Mouse (Mus musculus) gastrocnemius, adult 2 months (tissue): ENCODE results near the gene Ifna7. TPM values are rescaled to one million over a fixed set of nuclear protein-coding genes. Genes with fewer than 3 reads are reported as not detected.
A peak's percentile ranks its signal among the peaks of the same experiment; 100 is the strongest.
"Not testable (repeated sequence)": the region's sequence is repeated elsewhere in the genome, so short reads cannot be mapped to it uniquely, and the experiment has no call there.

ENCODE experiments used
- DNase-seq: peaks from one replicate; pipeline ENCODE4 v3.0.0; 2022
- H3K27ac ChIP-seq: fragments of 200-600 bp; 2 replicates; pipeline ENCODE4 v1.8.1; 2022; ENCODE audit warnings: mild to moderate bottlenecking
- H3K4me3 ChIP-seq: fragments of 200-600 bp; 2 replicates; pipeline ENCODE4 v1.8.1; 2022; ENCODE audit warnings: mild to moderate bottlenecking, moderate library complexity
- CTCF ChIP-seq: fragments of 200-600 bp; IDR thresholded peaks from 2 replicates; pipeline ENCODE4 v1.8.1; 2022; ENCODE audit warnings: antibody characterized with exemption, mild to moderate bottlenecking, moderate library complexity
- intact Hi-C: fragments of 180-260 bp; cut with DNase I; formaldehyde crosslinking; loops from one replicate; pipeline ENCODE4 v1.15.1; 2025
- total RNA-seq, 2 experiments: library from RNA; stranded (reverse); gene quantifications; 2 replicates each; pipeline ENCODE4 v1.2.3; 2021

Gene Ifna7
- total RNA-seq, 2 experiments from 2014 or later: not detected

GRCm38 (mm10) chr4:88805761-88806160 is 10.3 kb upstream of the Ifna7 start:
- peak; percentile 30 for TF ChIP-seq CTCF
- H3K27ac ChIP-seq, intact Hi-C loops: not testable (repeated sequence)
- 0 out of 2 replicates have a peak overlapping the region, but pooled peaks have one; percentile 46 for H3K4me3 ChIP-seq
- peak; percentile 60 for DNase-seq

DNA sequence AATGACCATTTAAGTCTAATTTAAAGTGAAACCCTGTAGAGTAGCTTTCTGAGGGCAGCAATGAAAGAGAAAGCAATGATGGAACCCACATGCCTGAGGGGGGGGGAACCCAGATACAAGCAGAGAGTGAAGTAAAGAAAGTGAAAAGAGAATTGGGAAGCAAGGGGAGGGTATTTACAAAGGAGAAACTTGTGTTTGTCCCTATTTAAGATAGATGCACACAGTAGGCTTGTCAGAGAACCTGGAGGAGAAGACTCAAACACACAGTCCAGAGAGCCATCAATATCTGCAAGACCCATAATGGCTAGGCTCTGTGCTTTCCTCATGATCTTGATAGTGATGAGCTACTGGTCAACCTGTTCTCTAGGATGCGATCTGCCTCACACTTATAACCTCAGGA is 3.6 kb downstream of the Ifna7 start, which contains the start of gene Ifna11:
Gene Ifna11 (plus strand): TSS at position 301 of the 400 bp plus-strand sequence.
- Histone ChIP-seq H3K4me3 (no peak within 1 kb of the TSS), H3K27ac (no peak within 1 kb of the TSS)
- TF ChIP-seq CTCF: no peak
- DNase-seq: no peak
- intact Hi-C loops: no loop called here

DNA sequence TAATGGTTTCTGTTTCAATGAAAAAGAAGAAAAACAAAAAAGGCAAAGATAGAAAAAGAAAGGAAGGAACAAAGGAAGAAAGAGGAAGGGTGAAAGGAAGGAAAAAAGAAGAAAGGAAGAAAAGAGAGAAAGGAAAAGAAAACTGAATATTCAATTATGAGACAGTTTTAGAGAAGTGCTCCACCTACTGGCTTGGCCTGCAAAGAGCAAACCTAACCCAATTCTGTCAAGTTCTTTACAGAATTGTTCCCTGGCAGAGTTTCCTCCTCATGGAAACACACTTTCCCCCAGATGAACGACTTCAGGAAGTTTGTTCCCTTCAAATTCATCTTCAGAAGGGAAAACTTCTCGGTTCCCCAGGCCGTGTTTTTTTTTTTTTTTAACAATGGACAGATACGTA is 7.0 kb downstream of the Ifna7 start:
- TF ChIP-seq CTCF: peak; percentile 49
- no peak for DNase-seq
- Histone ChIP-seq H3K4me3 (no peak overlapping the region), H3K27ac (no peak overlapping the region)
- intact Hi-C loops: no loop called here

DNA sequence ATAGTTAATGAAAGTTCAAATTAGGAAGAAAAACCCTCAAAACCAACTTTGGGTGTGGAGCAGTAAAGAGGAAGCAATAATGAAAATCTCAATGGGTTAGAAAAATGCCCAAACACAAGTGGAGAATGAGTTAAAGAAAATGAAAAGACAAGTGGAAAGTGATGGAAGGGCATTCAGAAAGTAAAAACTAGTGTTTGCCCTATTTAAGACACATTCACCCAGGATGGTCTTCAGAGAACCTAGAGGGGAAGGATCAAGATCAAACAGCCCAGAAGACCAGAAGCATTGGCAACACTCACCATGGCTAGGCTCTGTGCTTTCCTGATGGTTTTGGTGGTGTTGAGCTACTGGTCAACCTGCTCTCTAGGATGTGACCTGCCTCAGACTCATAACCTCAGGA is 11.1 kb downstream of the Ifna7 start, which contains the start of gene Ifna6:
Gene Ifna6 (plus strand): TSS at position 301 of the 400 bp plus-strand sequence.
- not testable (repeated sequence) for H3K27ac ChIP-seq, DNase-seq, H3K4me3 ChIP-seq
- intact Hi-C loops: loop anchor here (5.0 kb wide), 1 partner anchor 255 kb away; the partner anchor contains the start of gene Ifna14

GRCm38 (mm10) chr4:88830523-88830922 is 14.5 kb downstream of the Ifna7 start:
- no peak for DNase-seq
- intact Hi-C loops: no loop called here
- Histone ChIP-seq H3K4me3 (no peak overlapping the region), H3K27ac (no peak overlapping the region)
- peak; percentile 57 for TF ChIP-seq CTCF

GRCm38 (mm10) chr4:88835225-88835624 is 19.2 kb downstream of the Ifna7 start, which contains the start of gene Ifna5:
Ifna5 (plus strand) TSS chr4:88835525.
- DNase-seq, H3K4me3 ChIP-seq, intact Hi-C loops, H3K27ac ChIP-seq: not testable (repeated sequence)

DNA sequence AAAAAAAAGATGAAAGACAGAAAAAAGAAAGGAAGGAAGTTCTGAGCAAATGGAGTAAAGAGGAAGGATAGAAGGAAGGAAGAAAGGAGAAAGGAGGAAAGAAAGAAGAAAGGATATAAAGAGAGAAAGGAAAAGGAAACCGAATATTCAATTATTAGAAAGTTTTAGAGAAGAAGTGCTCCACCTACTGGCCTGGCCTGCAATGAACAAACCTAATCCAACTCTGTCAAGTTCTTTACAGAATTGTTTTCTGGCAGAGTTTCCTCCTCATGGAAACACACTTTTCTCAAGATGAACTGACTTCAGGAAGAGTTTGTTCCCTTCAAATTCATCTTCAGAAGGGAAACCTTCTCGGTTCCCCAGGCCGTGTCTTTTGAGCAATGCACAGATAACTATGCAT is 22.8 kb downstream of the Ifna7 start:
- TF ChIP-seq CTCF: peak; percentile 57
- intact Hi-C loops: no loop called here
- Histone ChIP-seq H3K4me3 (no peak overlapping the region), H3K27ac (no peak overlapping the region)
- DNase-seq: no peak

GRCm38 (mm10) chr4:88840058-88840457 is 24.0 kb downstream of the Ifna7 start:
- DNase-seq: no peak
- Histone ChIP-seq H3K27ac (no peak overlapping the region), H3K4me3 (no peak overlapping the region)
- TF ChIP-seq CTCF: no peak
- intact Hi-C loops: no loop called here

DNA sequence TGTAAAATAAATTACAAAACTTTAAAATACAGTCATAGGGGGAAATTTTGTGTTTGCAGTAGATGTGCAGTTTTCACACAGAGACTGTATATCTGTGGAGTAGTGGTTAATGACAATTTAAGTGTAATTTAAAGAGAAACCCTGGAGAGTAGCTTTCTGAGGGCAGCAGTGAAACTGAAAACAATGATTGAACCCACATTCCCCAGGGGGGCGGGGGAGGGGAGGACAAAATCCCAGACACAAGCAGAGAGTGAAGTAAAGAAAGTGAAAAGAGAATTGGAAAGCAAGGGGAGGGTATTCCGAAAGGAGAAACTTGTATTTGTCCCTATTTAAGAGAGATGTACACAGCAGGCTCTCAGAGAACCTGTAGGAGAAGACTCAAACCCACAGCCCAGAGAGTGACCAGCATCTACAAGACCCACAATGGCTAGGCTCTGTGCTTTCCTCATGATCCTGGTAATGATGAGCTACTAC is 25.4 kb downstream of the Ifna7 start, which contains the start of gene Ifna4:
Gene Ifna4 (plus strand): TSS at position 424 of the 474 bp plus-strand sequence.
- Histone ChIP-seq H3K4me3 (no peak within 1 kb of the TSS), H3K27ac (no peak within 1 kb of the TSS)
- DNase-seq: no peak
- TF ChIP-seq CTCF: no peak
- intact Hi-C loops: no loop called here

- Histone ChIP-seq H3K27ac (no peak overlapping the region), H3K4me3 (no peak overlapping the region)
- no peak for DNase-seq
- intact Hi-C loops: no loop called here
- TF ChIP-seq CTCF: peak; percentile 11; the same call in 1 of the 2 replicates
Observed at GRCm38 (mm10) chr4:88845334-88845733, 29.3 kb downstream of the Ifna7 start.

DNA sequence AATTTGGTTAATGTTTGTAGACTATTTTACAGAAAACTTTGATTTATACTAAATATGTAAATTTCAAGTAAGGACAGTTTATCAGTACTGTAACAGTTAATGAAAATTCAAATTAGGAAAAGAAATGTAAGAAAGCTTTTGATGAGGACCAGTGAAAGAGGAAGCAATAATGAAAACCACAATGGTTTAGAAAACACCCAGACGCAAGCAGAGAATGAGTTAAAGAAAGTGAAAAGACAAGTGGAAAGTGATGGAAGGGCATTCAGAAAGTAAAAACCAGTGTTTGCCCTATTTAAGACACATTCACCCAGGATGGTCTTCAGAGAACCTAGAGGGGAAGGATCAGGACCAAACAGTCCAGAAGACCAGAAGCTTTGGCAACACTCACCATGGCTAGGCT is 33.7 kb downstream of the Ifna7 start, which contains the start of gene Ifna1:
Gene Ifna1 (plus strand): TSS at position 390 of the 400 bp plus-strand sequence.
- Histone ChIP-seq H3K4me3 (no peak within 1 kb of the TSS), H3K27ac (no peak within 1 kb of the TSS)
- TF ChIP-seq CTCF: no peak
- no peak for DNase-seq
- intact Hi-C loops: no loop called here

GRCm38 (mm10) chr4:88851026-88851763 is 35.2 kb downstream of the Ifna7 start:
- TF ChIP-seq CTCF: no peak
- intact Hi-C loops: no loop called here

GRCm38 (mm10) chr4:88859214-88859613 is 43.2 kb downstream of the Ifna7 start:
- intact Hi-C loops: no loop called here
- TF ChIP-seq CTCF: no peak
- Histone ChIP-seq H3K27ac (no peak overlapping the region), H3K4me3 (no peak overlapping the region)
- DNase-seq: no peak

More at GRCm38 (mm10) chr4:88851026-88851763, 35.2 kb downstream of the Ifna7 start:
- no peak overlapping the region for H3K4me3 ChIP-seq
- no peak for DNase-seq
- H3K27ac ChIP-seq: no peak overlapping the region
